Comparison of ENCODE assay signal across 9 mouse cellular contexts in the genomic region with DNA sequence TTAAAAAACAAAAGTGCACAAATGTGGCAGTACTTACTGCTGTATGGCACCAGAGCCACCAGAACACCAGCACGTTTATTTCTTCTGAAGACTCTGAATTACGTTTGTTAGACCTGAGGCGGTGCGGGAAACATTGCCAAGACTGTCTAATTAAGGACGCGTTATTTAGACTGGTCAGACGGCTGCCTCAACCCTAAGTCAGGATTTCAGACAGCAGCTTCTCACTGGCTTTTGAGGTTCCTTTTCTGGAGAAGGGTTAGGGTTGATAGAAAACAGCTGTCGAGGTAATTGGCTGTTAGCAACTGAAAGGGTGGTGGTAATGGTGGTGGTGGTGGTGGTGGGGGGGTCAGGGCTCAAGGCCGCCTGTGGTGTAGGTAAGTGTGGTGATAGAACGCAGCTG. TPM values are rescaled to one million over a fixed set of nuclear protein-coding genes. Genes with fewer than 3 reads are reported as not detected.
DNase-seq lines count a peak whose midpoint lies in the region; ATAC-seq and TF ChIP-seq lines count a peak whose summit lies in the region.
"Had no signal": no experiment of that assay in that cellular context is flagged by ENCODE, and none has a peak within 500 bp of the region (broad histone marks: within the 10 kb centered on the region; RNA-seq: fewer than 3 reads in every experiment).

No protein-coding gene starts in this region.

- H3K27ac ChIP-seq in ES-Bruce4 (ENCODE audit: insufficient read depth, low read length): 0 out of 2 replicates have a peak overlapping the region, but pooled peaks have one; percentile 4
- H3K27ac ChIP-seq in forebrain, embryonic 15.5 days (replicated peaks): no peak overlapping the region
- no peak overlapping the region for H3K27ac ChIP-seq in liver, embryonic 15.5 days (replicated peaks)

- peaks cover 53% of the 10 kb centered on the region for H3K4me1 ChIP-seq in erythroblast, embryonic 14.5 days (ENCODE audit: control insufficient read depth)
- H3K4me1 ChIP-seq in ES-Bruce4 (ENCODE audit: control insufficient read depth, insufficient read depth, low read length): peaks cover 1% of the 10 kb centered on the region
- peaks cover 4% of the 10 kb centered on the region; the same call in 1 of the 2 replicates for H3K4me1 ChIP-seq in forebrain, embryonic 15.5 days
- H3K4me1 ChIP-seq in liver, embryonic 15.5 days (replicated peaks): peaks cover 43% of the 10 kb centered on the region

- H3K9ac ChIP-seq in ES-Bruce4 (ENCODE audit: low read depth, poor library complexity, severe bottlenecking): peak overlapping the region; percentile 38
- no peak overlapping the region for H3K9ac ChIP-seq in forebrain, embryonic 15.5 days (replicated peaks)
- peak overlapping the region; percentile 30 for H3K9ac ChIP-seq in liver, embryonic 15.5 days

- peak overlapping the region; percentile 31 for H3K4me2 ChIP-seq in forebrain, embryonic 15.5 days (replicated peaks)
- peak overlapping the region; percentile 71 for H3K4me2 ChIP-seq in liver, embryonic 15.5 days

- no peak for DNase-seq in gastrocnemius, adult 18-20 months (ENCODE audit: low spot score)
- DNase-seq in urinary bladder, postnatal 25 days (ENCODE audit: low spot score): no peak
- DNase-seq in cerebellum, adult 9-11 months: no peak

- peak overlapping the region; percentile 66 for H3K4me3 ChIP-seq in erythroblast, embryonic 14.5 days (replicated peaks)
- peak overlapping the region; percentile 89 for H3K4me3 ChIP-seq in ES-Bruce4 (ENCODE audit: low read depth, low read length)
- peak overlapping the region; percentile 22; the same call in 1 of the 2 replicates for H3K4me3 ChIP-seq in forebrain, embryonic 15.5 days
- peak overlapping the region; percentile 50 for H3K4me3 ChIP-seq in liver, embryonic 15.5 days (replicated peaks)

- H3K36me3 ChIP-seq in erythroblast, embryonic 14.5 days (ENCODE audit: control insufficient read depth): no peaks in the 10 kb centered on the region
- no peaks in the 10 kb centered on the region for H3K36me3 ChIP-seq in ES-Bruce4 (ENCODE audit: control insufficient read depth, insufficient read depth, low read length, poor library complexity, severe bottlenecking)
- H3K36me3 ChIP-seq in forebrain, embryonic 15.5 days: no peaks in the 10 kb centered on the region
- no peaks in the 10 kb centered on the region for H3K36me3 ChIP-seq in liver, embryonic 15.5 days (replicated peaks)

- TF ChIP-seq CTCF in ES-Bruce4 (IDR thresholded peaks at IDR 0.05; ENCODE audit: low read depth, low read length): no peak

- ATAC-seq in erythroblast, adult 5-6 weeks (replicated peaks; ENCODE audit: low FRiP score, poor library complexity, severe bottlenecking): no peak
- ATAC-seq in forebrain, embryonic 15.5 days (replicated peaks): no peak
- ATAC-seq in liver, embryonic 15.5 days (ENCODE audit: insufficient read depth): no peak

- no peak for TF ChIP-seq EP300 in ES-Bruce4 (IDR thresholded peaks at IDR 0.05; ENCODE audit: insufficient read depth, low read depth, low read length)

- no peak for TF ChIP-seq POLR2A in ES-Bruce4 (IDR thresholded peaks at IDR 0.05; ENCODE audit: insufficient read depth, low read length)

- no peaks in the 10 kb centered on the region for H3K9me3 ChIP-seq in erythroblast, embryonic 14.5 days (ENCODE audit: control insufficient read depth, low read length)
- H3K9me3 ChIP-seq in ES-Bruce4 (replicated peaks; ENCODE audit: control insufficient read depth, insufficient read depth, low read length, poor library complexity, severe bottlenecking): no peaks in the 10 kb centered on the region
- no peaks in the 10 kb centered on the region for H3K9me3 ChIP-seq in forebrain, embryonic 15.5 days
- H3K9me3 ChIP-seq in liver, embryonic 15.5 days (replicated peaks): no peaks in the 10 kb centered on the region

- WGBS in forebrain, embryonic 15.5 days: 3% methylated on average over 10 of the region's 10 CpGs
- WGBS in liver, embryonic 15.5 days (ENCODE audit: insufficient replicate concordance): 18% methylated on average over 10 of the region's 10 CpGs

- peaks cover 3% of the 10 kb centered on the region for H3K27me3 ChIP-seq in erythroblast, embryonic 14.5 days (ENCODE audit: control insufficient read depth)
- H3K27me3 ChIP-seq in ES-Bruce4 (ENCODE audit: control insufficient read depth, insufficient read depth, low read length, poor library complexity, severe bottlenecking): no peaks in the 10 kb centered on the region
- no peaks in the 10 kb centered on the region for H3K27me3 ChIP-seq in forebrain, embryonic 15.5 days
- H3K27me3 ChIP-seq in liver, embryonic 15.5 days: no peaks in the 10 kb centered on the region

RNA-seq across cellular contexts. Expression of a gene that starts 10.0 kb away (rescaled TPM):
- polyA plus RNA-seq in erythroblast, embryonic 14.5 days (2012): not detected in 2 replicates
- not detected in 2 replicates for total RNA-seq in erythroblast, adult 5-6 weeks (2015; ENCODE audit: low replicate concordance)
- total RNA-seq in erythroblast, adult 5-6 weeks (2017; ENCODE audit: low replicate concordance): not detected in 2 replicates
- polyA plus RNA-seq in ES-Bruce4 (2011; ENCODE audit: insufficient read depth, insufficient read length, low read depth, missing spikeins): 0.91 and 1.9 TPM in 2 replicates
- polyA plus RNA-seq in forebrain, embryonic 15.5 days (2015; fragmentation: Nextera tagmentation; extraction: Ambion mirVana): 0.11 TPM in 1 of 2 replicates, not detected in the other
- polyA plus RNA-seq in liver, embryonic 15.5 days (2015; fragmentation: Nextera tagmentation; extraction: Ambion mirVana): not detected in 2 replicates
- not detected for total RNA-seq in gastrocnemius, adult 18-20 months (2021)

RNA-seq across cellular contexts. Expression of a gene that starts 32.2 kb away (rescaled TPM):
- polyA plus RNA-seq in erythroblast, embryonic 14.5 days (2012): 10.1 and 19.7 TPM in 2 replicates
- 19.8 and 50.6 TPM in 2 replicates for total RNA-seq in erythroblast, adult 5-6 weeks (2015; ENCODE audit: low replicate concordance)
- 443 and 524 TPM in 2 replicates for total RNA-seq in erythroblast, adult 5-6 weeks (2017; ENCODE audit: low replicate concordance)
- 16.9 and 19.1 TPM in 2 replicates for polyA plus RNA-seq in ES-Bruce4 (2011; ENCODE audit: insufficient read depth, insufficient read length, low read depth, missing spikeins)
- 4.9 and 6.0 TPM in 2 replicates for polyA plus RNA-seq in forebrain, embryonic 15.5 days (2015; fragmentation: Nextera tagmentation; extraction: Ambion mirVana)
- polyA plus RNA-seq in liver, embryonic 15.5 days (2015; fragmentation: Nextera tagmentation; extraction: Ambion mirVana): 4.6 and 7.0 TPM in 2 replicates
- total RNA-seq in gastrocnemius, adult 18-20 months (2021): 100 to 1,000 TPM; 149 to 163 TPM

RNA-seq across cellular contexts. Expression of a gene that starts 33.0 kb away (rescaled TPM):
- 0.15 and 0.16 TPM in 2 replicates for polyA plus RNA-seq in erythroblast, embryonic 14.5 days (2012)
- total RNA-seq in erythroblast, adult 5-6 weeks (2015; ENCODE audit: low replicate concordance): 4.2 and 4.4 TPM in 2 replicates
- 6.5 and 15.5 TPM in 2 replicates for total RNA-seq in erythroblast, adult 5-6 weeks (2017; ENCODE audit: low replicate concordance)
- polyA plus RNA-seq in ES-Bruce4 (2011; ENCODE audit: insufficient read depth, insufficient read length, low read depth, missing spikeins): 0.40 and 0.46 TPM in 2 replicates
- polyA plus RNA-seq in forebrain, embryonic 15.5 days (2015; fragmentation: Nextera tagmentation; extraction: Ambion mirVana): 0.05 and 0.08 TPM in 2 replicates
- polyA plus RNA-seq in liver, embryonic 15.5 days (2015; fragmentation: Nextera tagmentation; extraction: Ambion mirVana): 1.6 and 2.1 TPM in 2 replicates
- not detected for total RNA-seq in gastrocnemius, adult 18-20 months (2021)
- total RNA-seq: layer of hippocampus, adult 18-20 months had no signal

RNA-seq across cellular contexts. Expression of a gene that starts 35.1 kb away (rescaled TPM):
- polyA plus RNA-seq in erythroblast, embryonic 14.5 days (2012): 52.5 and 62.7 TPM in 2 replicates
- total RNA-seq in erythroblast, adult 5-6 weeks (2015; ENCODE audit: low replicate concordance): 20.7 and 32.7 TPM in 2 replicates
- 925 and 1,298 TPM in 2 replicates for total RNA-seq in erythroblast, adult 5-6 weeks (2017; ENCODE audit: low replicate concordance)
- polyA plus RNA-seq in ES-Bruce4 (2011; ENCODE audit: insufficient read depth, insufficient read length, low read depth, missing spikeins): 68.8 and 97.9 TPM in 2 replicates
- polyA plus RNA-seq in forebrain, embryonic 15.5 days (2015; fragmentation: Nextera tagmentation; extraction: Ambion mirVana): 2.8 and 6.7 TPM in 2 replicates
- 8.3 and 9.7 TPM in 2 replicates for polyA plus RNA-seq in liver, embryonic 15.5 days (2015; fragmentation: Nextera tagmentation; extraction: Ambion mirVana)
- total RNA-seq in gastrocnemius, adult 18-20 months (2021): 1 to 10 TPM in 1 of 2 experiments, under 1 TPM in 1; 0.73 to 1.9 TPM

RNA-seq across cellular contexts. Expression of a gene that starts 36.6 kb away (rescaled TPM):
- 8.8 and 11.7 TPM in 2 replicates for polyA plus RNA-seq in erythroblast, embryonic 14.5 days (2012)
- total RNA-seq in erythroblast, adult 5-6 weeks (2015; ENCODE audit: low replicate concordance): 74.4 and 97.2 TPM in 2 replicates
- total RNA-seq in erythroblast, adult 5-6 weeks (2017; ENCODE audit: low replicate concordance): 54.5 and 131 TPM in 2 replicates
- 8.9 and 16.9 TPM in 2 replicates for polyA plus RNA-seq in ES-Bruce4 (2011; ENCODE audit: insufficient read depth, insufficient read length, low read depth, missing spikeins)
- polyA plus RNA-seq in forebrain, embryonic 15.5 days (2015; fragmentation: Nextera tagmentation; extraction: Ambion mirVana): 2.7 and 3.4 TPM in 2 replicates
- polyA plus RNA-seq in liver, embryonic 15.5 days (2015; fragmentation: Nextera tagmentation; extraction: Ambion mirVana): 9.4 and 11.7 TPM in 2 replicates
- under 1 TPM; 0.55 to 0.57 TPM for total RNA-seq in gastrocnemius, adult 18-20 months (2021)

Comparison
In these comparisons a context has a peak if more than half of its experiments do, and no peak if none do; other contexts are left out.
1. H3K4me3 ChIP-seq: peak in every context shown above with its lines; median percentile 89 in ES-Bruce4; 66 in erythroblast, embryonic 14.5 days; 50 in liver, embryonic 15.5 days; 22 in forebrain, embryonic 15.5 days.